Mouse (Mus musculus) E14TG2a.4 (cell line): ENCODE results near the gene Klhl24.

Source experiments
- CTCF ChIP-seq: conservative IDR thresholded peaks from 2 replicates; pipeline ENCODE4 v1.5.1; 2014; ENCODE audit warnings: low read length
- NANOG ChIP-seq: IDR thresholded peaks from 2 replicates; pipeline ENCODE4 v1.6.1; 2014; ENCODE audit warnings: borderline replicate concordance, low read length, mixed read lengths
- POU5F1 ChIP-seq: IDR thresholded peaks from 2 replicates; pipeline ENCODE4 v1.6.1; 2014; ENCODE audit warnings: low read length, borderline replicate concordance

DNA sequence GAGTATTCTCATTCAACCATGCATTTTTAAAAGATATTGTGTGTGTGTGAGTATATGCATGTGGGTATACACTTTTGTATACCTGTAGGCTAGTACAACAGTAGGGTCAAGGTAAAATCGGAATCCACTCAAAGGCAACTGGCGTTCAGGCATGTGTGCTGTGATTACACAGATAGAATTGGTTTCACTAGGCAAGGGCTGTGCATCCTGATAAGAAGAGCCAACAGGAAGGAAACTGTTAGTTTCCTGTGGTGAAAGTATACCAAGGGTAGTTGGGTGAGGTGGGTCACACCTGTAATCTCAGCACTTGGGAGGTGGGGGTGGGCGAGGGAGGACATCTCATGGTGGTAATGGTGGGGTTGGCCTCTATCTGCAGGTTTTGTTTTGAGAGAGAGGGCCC is 47.2 kb downstream of the Klhl24 start:
- TF ChIP-seq CTCF (no peak), POU5F1 (no peak), NANOG (no peak)
